Mouse (Mus musculus): ENCODE results near the gene Smg5. TPM values are rescaled to one million over a fixed set of nuclear protein-coding genes. Genes with fewer than 3 reads are reported as not detected.
"Not testable (repeated sequence)": the region's sequence is repeated elsewhere in the genome, so short reads cannot be mapped to it uniquely, and the experiment has no call there.

The Smg5 gene
- 57.7 and 60.8 TPM in 2 replicates for polyA plus RNA-seq (2015; fragmentation: Nextera tagmentation; extraction: Ambion mirVana)

GRCm38 (mm10) chr3:88336058-88337013, at the start of gene Smg5, which contains the start of gene Tmem79:
Gene Smg5 (plus strand): TSS chr3:88336260.
Gene Tmem79 (minus strand): TSS chr3:88336148.
- Histone ChIP-seq H3K9ac (replicated peaks) (peak within 1 kb of the TSS; percentile 97), H3K27me3 (replicated peaks) (no peaks in the 10 kb centered on the region), H3K4me1 (peaks cover 34% of the 10 kb centered on the region), H3K4me3 (replicated peaks) (peak within 1 kb of the TSS; percentile 87), H3K36me3 (no peaks in the 10 kb centered on the region), H3K4me2 (peak within 1 kb of the TSS; percentile 71), H3K9me3 (replicated peaks) (no peaks in the 10 kb centered on the region), H3K27ac (replicated peaks) (peak within 1 kb of the TSS; percentile 98)
- 3% methylated on average over 53 of the region's 66 CpGs for WGBS
- ATAC-seq (ENCODE audit: low FRiP score) = peak; percentile 95

GRCm38 (mm10) chr3:88287110-88287509, 49.0 kb upstream of the Smg5 start, which contains the start of gene Gm38392:
Gene Gm38392 (minus strand): TSS chr3:88287210.
- Histone ChIP-seq H3K4me3 (replicated peaks) (no peak within 1 kb of the TSS), H3K9ac (replicated peaks) (no peak within 1 kb of the TSS), H3K27ac (replicated peaks) (no peak within 1 kb of the TSS), H3K4me1 (no peaks in the 10 kb centered on the region), H3K4me2 (no peak within 1 kb of the TSS), H3K9me3 (replicated peaks) (no peaks in the 10 kb centered on the region), H3K36me3 (no peaks in the 10 kb centered on the region; the same call in 1 of the 2 replicates), H3K27me3 (replicated peaks) (no peaks in the 10 kb centered on the region)
- no peak for ATAC-seq (ENCODE audit: low FRiP score)
- WGBS = 95% methylated on average over 4 of the region's 4 CpGs

- 83% methylated on average over 8 of the region's 10 CpGs for WGBS
- not testable (repeated sequence) for H3K4me2 ChIP-seq; H3K4me1 ChIP-seq; H3K27ac ChIP-seq (replicated peaks); H3K9ac ChIP-seq (replicated peaks); H3K36me3 ChIP-seq; ATAC-seq (ENCODE audit: low FRiP score); H3K27me3 ChIP-seq (replicated peaks); H3K9me3 ChIP-seq (replicated peaks); H3K4me3 ChIP-seq (replicated peaks)
Measured at GRCm38 (mm10) chr3:88288133-88288713, 47.8 kb upstream of the Smg5 start.

- Histone ChIP-seq H3K4me3 (replicated peaks) (no peak overlapping the region), H3K4me2 (no peak overlapping the region), H3K27ac (replicated peaks) (no peak overlapping the region), H3K9ac (replicated peaks) (no peak overlapping the region), H3K27me3 (replicated peaks) (no peaks in the 10 kb centered on the region), H3K9me3 (replicated peaks) (no peaks in the 10 kb centered on the region), H3K4me1 (peaks cover 8% of the 10 kb centered on the region), H3K36me3 (no peaks in the 10 kb centered on the region)
- ATAC-seq (ENCODE audit: low FRiP score) = no peak
- 56% methylated on average over 4 of the region's 4 CpGs for WGBS
Measured at GRCm38 (mm10) chr3:88291970-88292369, 44.1 kb upstream of the Smg5 start.

- H3K36me3 ChIP-seq = peaks cover 12% of the 10 kb centered on the region
- H3K9ac ChIP-seq (replicated peaks) = 0 out of 2 replicates have a peak overlapping the region, but pooled peaks have one; percentile 60
- not testable (repeated sequence) for H3K4me3 ChIP-seq (replicated peaks); H3K27me3 ChIP-seq (replicated peaks); H3K9me3 ChIP-seq (replicated peaks); H3K27ac ChIP-seq (replicated peaks); ATAC-seq (ENCODE audit: low FRiP score)
- peak overlapping the region; percentile 69 for H3K4me2 ChIP-seq
- H3K4me1 ChIP-seq = peaks cover 27% of the 10 kb centered on the region
- WGBS = 65% methylated on average over 1 of the region's 1 CpGs
Measured at GRCm38 (mm10) chr3:88295272-88295671, 40.8 kb upstream of the Smg5 start.

GRCm38 (mm10) chr3:88296110-88296560, 39.9 kb upstream of the Smg5 start:
- Histone ChIP-seq H3K9ac (replicated peaks) (peak overlapping the region; percentile 60), H3K9me3 (replicated peaks) (no peaks in the 10 kb centered on the region), H3K36me3 (peaks cover 21% of the 10 kb centered on the region), H3K4me2 (peak overlapping the region; percentile 69), H3K27me3 (replicated peaks) (no peaks in the 10 kb centered on the region), H3K27ac (replicated peaks) (peak overlapping the region; percentile 91), H3K4me3 (replicated peaks) (peak overlapping the region; percentile 82), H3K4me1 (peaks cover 27% of the 10 kb centered on the region)
- peak; percentile 32; the same call in 1 of the 2 replicates for ATAC-seq (ENCODE audit: low FRiP score)
- 1% methylated on average over 12 of the region's 12 CpGs for WGBS

- Histone ChIP-seq H3K27me3 (replicated peaks) (no peaks in the 10 kb centered on the region), H3K9me3 (replicated peaks) (no peaks in the 10 kb centered on the region), H3K4me2 (peak within 1 kb of the TSS; percentile 77), H3K4me1 (peaks cover 27% of the 10 kb centered on the region), H3K27ac (replicated peaks) (peak within 1 kb of the TSS; percentile 91), H3K36me3 (peaks cover 27% of the 10 kb centered on the region), H3K4me3 (replicated peaks) (peak within 1 kb of the TSS; percentile 82), H3K9ac (replicated peaks) (peak within 1 kb of the TSS; percentile 86)
- ATAC-seq (ENCODE audit: low FRiP score) = peak; percentile 98
- WGBS = under 1% methylated on average over 44 of the region's 44 CpGs
Measured at GRCm38 (mm10) chr3:88296561-88297318, 39.3 kb upstream of the Smg5 start, which contains the start of the genes Tsacc and Cct3. Gene Tsacc (minus strand): TSS chr3:88296999. Gene Cct3 (plus strand): TSS chr3:88297116.

GRCm38 (mm10) chr3:88297321-88297851, 38.7 kb upstream of the Smg5 start:
- under 1% methylated on average over 30 of the region's 30 CpGs for WGBS
- peak overlapping the region; percentile 82 for H3K4me3 ChIP-seq (replicated peaks)
- peak overlapping the region; percentile 77 for H3K4me2 ChIP-seq
- H3K36me3 ChIP-seq = peaks cover 32% of the 10 kb centered on the region
- H3K9me3 ChIP-seq (replicated peaks) = no peaks in the 10 kb centered on the region
- H3K27ac ChIP-seq (replicated peaks) = peak overlapping the region; percentile 90
- peaks cover 27% of the 10 kb centered on the region for H3K4me1 ChIP-seq
- H3K27me3 ChIP-seq (replicated peaks) = no peaks in the 10 kb centered on the region
- no peak for ATAC-seq (ENCODE audit: low FRiP score)
- H3K9ac ChIP-seq (replicated peaks) = peak overlapping the region; percentile 86

- ATAC-seq (ENCODE audit: low FRiP score) = no peak
- H3K4me3 ChIP-seq (replicated peaks) = no peak overlapping the region
- no peak overlapping the region for H3K4me2 ChIP-seq
Measured at GRCm38 (mm10) chr3:88299172-88299571, 36.9 kb upstream of the Smg5 start.

GRCm38 (mm10) chr3:88324951-88325405, 11.1 kb upstream of the Smg5 start, which contains the start of gene Glmp:
Gene Glmp (plus strand): TSS chr3:88325023.
- Histone ChIP-seq H3K27ac (replicated peaks) (peak within 1 kb of the TSS; percentile 43; the same call in 1 of the 2 replicates), H3K36me3 (peaks cover 40% of the 10 kb centered on the region), H3K4me1 (peaks cover 20% of the 10 kb centered on the region), H3K9me3 (replicated peaks) (no peaks in the 10 kb centered on the region), H3K27me3 (replicated peaks) (no peaks in the 10 kb centered on the region), H3K9ac (replicated peaks) (peak within 1 kb of the TSS; percentile 79), H3K4me2 (peak within 1 kb of the TSS; percentile 89), H3K4me3 (replicated peaks) (peak within 1 kb of the TSS; percentile 73)
- WGBS = 2% methylated on average over 10 of the region's 10 CpGs
- ATAC-seq (ENCODE audit: low FRiP score) = peak; percentile 88

More at GRCm38 (mm10) chr3:88299172-88299571, 36.9 kb upstream of the Smg5 start:
- Histone ChIP-seq H3K36me3 (peaks cover 47% of the 10 kb centered on the region), H3K27ac (replicated peaks) (no peak overlapping the region), H3K9me3 (replicated peaks) (no peaks in the 10 kb centered on the region), H3K9ac (replicated peaks) (no peak overlapping the region), H3K27me3 (replicated peaks) (no peaks in the 10 kb centered on the region), H3K4me1 (peaks cover 27% of the 10 kb centered on the region)
- WGBS = 95% methylated on average over 1 of the region's 1 CpGs

All from neural tube, embryonic 15.5 days (tissue).